In genomic region chr11:112278566-112278965, GRCm38 (mm10) we compare ENCODE assay signal across 21 mouse cellular contexts.
"Had no signal": no experiment of that assay in that cellular context is flagged by ENCODE, and none has a peak within 500 bp of the region (broad histone marks: within the 10 kb centered on the region; RNA-seq: fewer than 3 reads in every experiment).

No protein-coding gene starts in this region.

- H3K9ac ChIP-seq: liver, embryonic 12.5 days; liver, embryonic 14.5 days; lung, embryonic 15.5 days; midbrain, embryonic 13.5 days; neural tube, embryonic 13.5 days; neural tube, embryonic 15.5 days had no signal

- H3K4me3 ChIP-seq: liver, embryonic 12.5 days; lung, embryonic 15.5 days; megakaryocyte, embryonic 14.5 days; midbrain, embryonic 10.5 days; midbrain, embryonic 13.5 days; myocyte; neural tube, embryonic 13.5 days; neural tube, embryonic 15.5 days had no signal

- H3K9me3 ChIP-seq: liver, embryonic 12.5 days; lung, embryonic 15.5 days; midbrain, embryonic 10.5 days; midbrain, embryonic 13.5 days; neural tube, embryonic 13.5 days; neural tube, embryonic 15.5 days had no signal

- H3K27me3 ChIP-seq: liver, embryonic 12.5 days; lung, embryonic 15.5 days; megakaryocyte, embryonic 14.5 days; midbrain, embryonic 13.5 days; neural tube, embryonic 13.5 days; neural tube, embryonic 15.5 days had no signal

- H3K27ac ChIP-seq: liver, embryonic 12.5 days; liver, embryonic 14.5 days; lung, embryonic 15.5 days; macrophage; midbrain, embryonic 10.5 days; midbrain, embryonic 13.5 days; neural tube, embryonic 13.5 days; neural tube, embryonic 15.5 days had no signal

- H3K4me1 ChIP-seq: liver, embryonic 12.5 days; lung, embryonic 15.5 days; megakaryocyte, embryonic 14.5 days; midbrain, embryonic 10.5 days; midbrain, embryonic 13.5 days; neural tube, embryonic 13.5 days; neural tube, embryonic 15.5 days had no signal

- H3K4me2 ChIP-seq: liver, embryonic 12.5 days; lung, embryonic 15.5 days; midbrain, embryonic 13.5 days; neural tube, embryonic 13.5 days; neural tube, embryonic 15.5 days had no signal

- H3K36me3 ChIP-seq: liver, embryonic 12.5 days; lung, embryonic 15.5 days; midbrain, embryonic 10.5 days; midbrain, embryonic 13.5 days; neural tube, embryonic 13.5 days; neural tube, embryonic 15.5 days had no signal

- ATAC-seq: liver, embryonic 12.5 days; lung, postnatal 0 days; midbrain, embryonic 13.5 days had no signal

- DNase-seq: lung, adult 18-20 months; lung, postnatal 14 days; lung, postnatal 36 days; right cerebral cortex, adult 18-20 months; right cerebral cortex, postnatal 25 days; right cerebral cortex, postnatal 4 days; spleen, adult 18-20 months; thymus, adult 18-20 months; thymus, postnatal 25 days; thymus, postnatal 4 days had no signal
